Mouse (Mus musculus): ENCODE results near the gene Taf1b.

GRCm38 (mm10) chr12:24493412-24493811, 4.7 kb upstream of the Taf1b start:
- TF ChIP-seq CTCF (IDR thresholded peaks at IDR 0.05; ENCODE audit: low read depth, low read length) (no peak), EP300 (IDR thresholded peaks at IDR 0.05; ENCODE audit: insufficient read depth, low read depth, low read length) (no peak)

All from ES-Bruce4 (cell line).